Mouse (Mus musculus): Measurements from ENCODE around the gene Frrs1l. TPM values are rescaled to one million over a fixed set of nuclear protein-coding genes. Genes with fewer than 3 reads are reported as not detected.

The Frrs1l gene
- 0.04 TPM in 1 of 2 replicates, not detected in the other for polyA plus RNA-seq (2012; rRNA removed)

- no peak for DNase-seq (ENCODE audit: low read depth)
These were observed at the start of gene Frrs1l for GRCm38 (mm10) chr4:56990215-56990584. Gene Frrs1l (minus strand): TSS chr4:56990391.

- DNase-seq (ENCODE audit: low read depth): no peak
These were observed 49.2 kb upstream of the Frrs1l start for GRCm38 (mm10) chr4:57039127-57040031.

GRCm38 (mm10) chr4:57037554-57037953, 47.4 kb upstream of the Frrs1l start:
- DNase-seq (ENCODE audit: low read depth): no peak

GRCm38 (mm10) chr4:57034169-57034568, 44.0 kb upstream of the Frrs1l start:
- DNase-seq (ENCODE audit: low read depth): no peak

GRCm38 (mm10) chr4:57031440-57031839, 41.2 kb upstream of the Frrs1l start:
- no peak for DNase-seq (ENCODE audit: low read depth)

- no peak for DNase-seq (ENCODE audit: low read depth)
These were observed 37.8 kb upstream of the Frrs1l start for GRCm38 (mm10) chr4:57027954-57028353.

- DNase-seq (ENCODE audit: low read depth): no peak
These were observed 33.3 kb upstream of the Frrs1l start for GRCm38 (mm10) chr4:57023527-57023926.

- no peak for DNase-seq (ENCODE audit: low read depth)
These were observed 31.1 kb upstream of the Frrs1l start for GRCm38 (mm10) chr4:57021288-57021687.

- no peak for DNase-seq (ENCODE audit: low read depth)
These were observed 27.0 kb upstream of the Frrs1l start for GRCm38 (mm10) chr4:57017229-57017628.

- DNase-seq (ENCODE audit: low read depth): no peak
These were observed 26.4 kb upstream of the Frrs1l start for GRCm38 (mm10) chr4:57016366-57017171.

- no peak for DNase-seq (ENCODE audit: low read depth)
These were observed 24.8 kb upstream of the Frrs1l start for GRCm38 (mm10) chr4:57015032-57015431.

- peak; percentile 16 for DNase-seq (ENCODE audit: low read depth)
These were observed 21.4 kb upstream of the Frrs1l start for GRCm38 (mm10) chr4:57011454-57012046.

- no peak for DNase-seq (ENCODE audit: low read depth)
These were observed 20.7 kb upstream of the Frrs1l start for GRCm38 (mm10) chr4:57010919-57011318.

GRCm38 (mm10) chr4:57010425-57010824, 20.2 kb upstream of the Frrs1l start:
- DNase-seq (ENCODE audit: low read depth): no peak

- no peak for DNase-seq (ENCODE audit: low read depth)
These were observed 17.5 kb upstream of the Frrs1l start for GRCm38 (mm10) chr4:57007717-57008116.

GRCm38 (mm10) chr4:57005011-57005410, 14.8 kb upstream of the Frrs1l start:
- DNase-seq (ENCODE audit: low read depth): no peak

GRCm38 (mm10) chr4:57003886-57004285, 13.7 kb upstream of the Frrs1l start:
- DNase-seq (ENCODE audit: low read depth): no peak

GRCm38 (mm10) chr4:57002751-57003150, 12.6 kb upstream of the Frrs1l start:
- DNase-seq (ENCODE audit: low read depth): no peak

- no peak for DNase-seq (ENCODE audit: low read depth)
These were observed 11.2 kb upstream of the Frrs1l start for GRCm38 (mm10) chr4:57001437-57001836.

- no peak for DNase-seq (ENCODE audit: low read depth)
These were observed 3.1 kb upstream of the Frrs1l start for GRCm38 (mm10) chr4:56993331-56993730.

GRCm38 (mm10) chr4:56991951-56992350, 1.8 kb upstream of the Frrs1l start:
- no peak for DNase-seq (ENCODE audit: low read depth)
